Mouse (Mus musculus): Measurements from ENCODE around the gene Tnks2. TPM values are rescaled to one million over a fixed set of nuclear protein-coding genes. Genes with fewer than 3 reads are reported as not detected.

The Tnks2 gene
- polyA plus RNA-seq (2012; rRNA removed) = 14.7 and 16.4 TPM in 2 replicates

DNA sequence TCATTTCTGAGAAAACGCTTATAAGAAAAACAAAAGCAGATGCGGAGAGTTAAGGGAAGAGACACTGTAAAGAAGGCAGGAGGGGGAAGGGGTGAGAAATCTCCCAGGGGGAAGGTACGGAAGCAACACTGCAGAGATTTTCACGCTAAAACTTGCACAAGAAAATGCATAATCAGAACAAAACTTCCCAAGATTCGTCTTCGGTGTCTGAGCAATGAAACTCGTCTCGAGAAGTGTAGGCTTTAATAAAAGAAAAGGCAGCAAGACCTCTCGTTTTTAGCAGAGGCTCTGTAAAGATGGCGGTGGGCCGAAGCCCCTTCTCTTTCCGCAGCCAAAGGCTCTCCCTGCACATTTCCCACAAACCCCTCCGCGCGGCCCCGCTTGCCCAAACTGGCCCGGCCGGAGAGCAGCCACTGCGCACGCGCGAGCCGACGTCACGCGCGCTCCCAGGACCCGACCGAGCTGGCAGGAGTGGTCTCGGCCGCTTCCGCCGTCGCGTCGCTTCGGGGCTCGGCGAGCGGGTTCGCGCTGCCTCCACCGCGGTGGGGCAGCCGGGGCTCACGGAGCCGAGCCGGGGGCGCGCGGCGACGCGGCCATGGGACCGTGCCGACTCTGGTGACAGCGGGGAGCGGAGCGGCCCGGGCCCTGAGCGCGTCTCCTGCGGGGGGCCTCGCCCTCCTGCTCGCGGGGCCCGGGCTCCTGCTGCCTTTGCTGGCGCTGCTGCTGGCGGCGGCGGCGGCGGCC, at the start of gene Tnks2:
Gene Tnks2 (plus strand): TSS at position 445 of the 744 bp plus-strand sequence.

DNA sequence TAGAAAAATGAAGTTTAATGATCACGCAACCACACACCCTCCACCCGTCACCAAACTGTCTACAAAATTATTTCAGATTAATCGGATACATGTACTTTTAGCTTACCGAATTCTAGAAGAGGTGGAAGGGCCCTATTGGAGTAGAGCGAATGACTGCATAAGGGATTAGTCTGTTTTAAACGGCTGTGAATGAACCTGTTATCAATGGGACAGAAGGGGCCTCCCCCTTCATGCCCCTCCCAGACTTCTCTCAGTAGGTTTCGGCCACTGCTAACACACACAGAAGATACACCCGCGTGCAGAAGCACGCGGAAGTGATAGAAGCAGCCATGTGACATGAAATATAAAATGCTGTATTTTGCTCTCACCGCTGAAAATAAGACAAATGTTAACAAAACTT, 85.4 kb downstream of the Tnks2 start, which contains the start of gene Fgfbp3:
Gene Fgfbp3 (minus strand): TSS at position 150 of the 400 bp plus-strand sequence.

DNA sequence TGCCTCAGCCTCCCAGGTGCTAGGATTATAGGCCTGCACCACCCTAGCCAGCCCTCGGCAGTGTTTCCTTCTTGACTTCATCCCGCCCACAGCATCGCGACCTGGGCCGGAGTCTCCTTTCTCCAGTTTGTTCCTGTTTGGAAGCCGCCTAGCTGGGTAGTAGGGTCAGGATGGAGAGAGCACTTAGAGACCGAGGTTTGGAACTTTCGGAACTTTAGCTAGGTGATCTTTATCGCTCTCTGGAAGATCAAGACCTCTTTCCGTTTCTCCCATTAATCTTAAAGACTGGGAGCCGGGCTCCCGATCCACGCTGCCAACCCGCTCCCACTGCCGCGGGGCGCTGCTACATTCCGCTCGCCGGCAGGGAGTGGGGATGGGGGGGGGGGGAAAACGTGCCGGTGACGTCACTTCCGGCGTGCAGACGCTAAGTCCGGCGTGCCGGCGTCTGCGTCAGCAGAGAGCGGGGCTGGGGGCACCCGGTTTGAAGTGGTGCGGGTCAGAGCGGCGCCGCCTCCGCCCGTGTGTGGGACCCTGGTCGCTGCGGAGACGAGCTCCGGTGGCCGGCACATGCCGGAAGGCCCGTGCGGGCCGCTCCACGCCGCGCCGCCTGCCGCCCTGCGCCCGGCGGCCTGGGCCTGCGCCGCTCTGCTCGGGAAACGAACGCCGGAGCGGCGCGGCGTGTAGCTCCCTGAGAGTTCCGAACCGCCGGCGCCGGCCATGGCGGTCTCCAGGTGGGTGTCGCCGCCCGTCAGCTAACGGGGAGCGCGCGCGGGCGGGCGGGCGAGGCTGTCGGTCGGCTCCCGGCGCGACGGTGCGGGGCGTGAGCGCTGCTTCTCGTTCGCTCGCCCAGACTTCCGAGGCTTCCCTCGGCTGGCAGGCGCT, 91.9 kb downstream of the Tnks2 start, which contains the start of gene Btaf1:
Gene Btaf1 (plus strand): TSS at position 409 of the 882 bp plus-strand sequence.

Other genes starting within 250 kb of the Tnks2 start
- 3.1 TPM in 2 replicates for gene Ppp1r3c, start 97.6 kb upstream of the Tnks2 start, polyA plus RNA-seq (2012; rRNA removed)
- 6.9 and 7.9 TPM in 2 replicates for gene Fgfbp3, start 85.4 kb downstream of the Tnks2 start, polyA plus RNA-seq (2012; rRNA removed)
- gene Btaf1, start 91.8 kb downstream of the Tnks2 start, polyA plus RNA-seq (2012; rRNA removed) = 3.1 and 3.6 TPM in 2 replicates

Data from colon, adult 2 months (tissue).